Mouse (Mus musculus): Measurements from ENCODE around the gene Rnf138rt1.

DNA sequence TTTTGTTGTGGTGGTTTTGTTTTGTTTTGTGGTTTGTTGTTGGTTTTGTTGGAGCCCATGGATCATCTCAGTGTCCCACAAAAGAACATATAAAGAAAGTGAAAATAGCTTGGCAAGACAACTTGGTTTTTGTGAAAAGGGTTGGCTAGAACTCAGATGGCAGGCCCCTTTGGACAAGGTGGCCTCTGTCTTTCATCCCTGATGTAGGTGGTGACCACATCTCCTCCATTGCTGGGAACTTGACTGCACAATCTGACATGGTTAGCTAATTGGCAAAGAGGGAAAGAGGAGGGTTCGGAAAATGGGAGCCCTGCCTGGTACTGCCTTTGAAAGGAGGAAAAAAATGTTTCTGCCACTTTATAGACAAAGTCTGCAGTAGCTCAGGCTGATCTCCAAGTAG lies 46.1 kb upstream of the Rnf138rt1 start:
- no peak for TF ChIP-seq CTCF (IDR thresholded peaks at IDR 0.05; ENCODE audit: insufficient read depth, low read depth, low read length)
- TF ChIP-seq POLR2A (IDR thresholded peaks at IDR 0.05; ENCODE audit: insufficient read depth, low read depth, low read length) = no peak

All from olfactory bulb, adult 2 months (tissue).